ENCODE assay signal across 9 mouse cellular contexts in the genomic region with DNA sequence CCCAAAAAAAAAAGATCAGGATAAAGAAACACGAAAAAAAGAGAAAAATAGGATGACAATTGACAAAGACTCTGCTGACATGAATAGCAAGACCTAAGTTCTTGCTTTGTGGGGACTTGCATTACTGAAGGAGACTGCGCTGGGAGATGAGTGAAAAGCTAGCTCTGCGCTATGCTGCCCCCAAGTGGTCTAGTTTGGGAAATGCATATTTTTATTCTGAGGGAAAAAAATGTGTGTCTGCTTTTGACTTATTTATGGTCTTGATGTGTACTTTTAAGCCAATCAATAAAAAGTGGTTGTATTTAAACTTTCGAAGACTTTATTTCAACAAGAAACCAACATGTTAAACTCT.
A peak's percentile ranks its signal among the peaks of the same experiment; 100 is the strongest.
DNase-seq lines count a peak whose midpoint lies in the region; ATAC-seq lines count a peak whose summit lies in the region.
"Had no signal": no experiment of that assay in that cellular context is flagged by ENCODE, and none has a peak within 500 bp of the region (broad histone marks: within the 10 kb centered on the region; RNA-seq: fewer than 3 reads in every experiment).

No protein-coding gene starts in this region.

- no peak overlapping the region for H3K9ac ChIP-seq in heart, embryonic 11.5 days (ENCODE audit: low read depth, low read length)
- no peak overlapping the region for H3K9ac ChIP-seq in hindbrain, embryonic 11.5 days (ENCODE audit: low read depth, low read length)

- no peak for ATAC-seq in heart, embryonic 11.5 days (replicated peaks; ENCODE audit: insufficient number of reproducible peaks, low FRiP score, low TSS enrichment)
- peak; percentile 69; the same call in 1 of the 2 replicates for ATAC-seq in hindbrain, embryonic 11.5 days (ENCODE audit: low FRiP score)

- H3K4me1 ChIP-seq in heart, embryonic 11.5 days (ENCODE audit: control insufficient read depth, insufficient read depth, low read length), result no peaks in the 10 kb centered on the region
- no peaks in the 10 kb centered on the region for H3K4me1 ChIP-seq in hindbrain, embryonic 11.5 days (replicated peaks; ENCODE audit: control insufficient read depth, insufficient read depth, low read length)
- H3K4me1 ChIP-seq: megakaryocyte, embryonic 14.5 days had no signal

- no peak overlapping the region for H3K4me3 ChIP-seq in heart, embryonic 11.5 days (ENCODE audit: low read depth, low read length)
- no peak overlapping the region for H3K4me3 ChIP-seq in hindbrain, embryonic 11.5 days (ENCODE audit: low read depth, low read length)
- H3K4me3 ChIP-seq: megakaryocyte, embryonic 14.5 days had no signal

- intact Hi-C loops in heart, postnatal 10 days (cut with DNase I), result loop anchor here (2.0 kb wide), 1 partner anchor 1206 kb away; no protein-coding TSS in a partner anchor
- intact Hi-C loops in left cerebral cortex, postnatal 14 days (cut with DNase I), result loop anchor here (5.0 kb wide), 2 partner anchors 606 to 1209 kb away; no protein-coding TSS in a partner anchor

- DNase-seq in heart, postnatal 10 days, result peak; percentile 46 to 79
- DNase-seq in adrenal gland, adult 8-10 months, result peak; percentile 26
- peak; percentile 60 for DNase-seq in embryo, embryonic 11.5 days (ENCODE audit: low read depth, low spot score)
- peak; percentile 79 for DNase-seq in hindbrain, embryonic 11.5 days (ENCODE audit: low spot score)
- DNase-seq in left cerebral cortex, postnatal 14 days (ENCODE audit: low spot score in 2 of 2), result peak; percentile 69 to 77
- peak; percentile 57 for DNase-seq in naive thymus-derived CD4-positive, alpha-beta T cell, adult 2 months (ENCODE audit: low read depth)
- DNase-seq in testis, postnatal 10 days (ENCODE audit: low spot score), result peak; percentile 66

- no peaks in the 10 kb centered on the region for H3K9me3 ChIP-seq in heart, embryonic 11.5 days (replicated peaks; ENCODE audit: control insufficient read depth, low read length)
- no peaks in the 10 kb centered on the region for H3K9me3 ChIP-seq in hindbrain, embryonic 11.5 days (ENCODE audit: control insufficient read depth, low read length)
- H3K9me3 ChIP-seq: megakaryocyte, embryonic 14.5 days had no signal

- no peaks in the 10 kb centered on the region for H3K27me3 ChIP-seq in heart, embryonic 11.5 days (ENCODE audit: control insufficient read depth, insufficient read depth, low read length)
- no peaks in the 10 kb centered on the region for H3K27me3 ChIP-seq in hindbrain, embryonic 11.5 days (ENCODE audit: control insufficient read depth, insufficient read depth, low read length)
- H3K27me3 ChIP-seq: megakaryocyte, embryonic 14.5 days had no signal

- H3K27ac ChIP-seq in heart, embryonic 11.5 days (ENCODE audit: low read depth, low read length), result no peak overlapping the region
- H3K27ac ChIP-seq in hindbrain, embryonic 11.5 days (ENCODE audit: low read depth, low read length), result no peak overlapping the region

- H3K36me3 ChIP-seq in heart, embryonic 11.5 days (ENCODE audit: control insufficient read depth, insufficient read depth, low read length), result no peaks in the 10 kb centered on the region
- no peaks in the 10 kb centered on the region for H3K36me3 ChIP-seq in hindbrain, embryonic 11.5 days (ENCODE audit: control insufficient read depth, insufficient read depth, low read length)

- H3K4me2 ChIP-seq in heart, embryonic 11.5 days, result no peak overlapping the region
- H3K4me2 ChIP-seq in hindbrain, embryonic 11.5 days (replicated peaks; ENCODE audit: low read depth, low read length), result no peak overlapping the region

- 4% methylated on average over 4 of the region's 4 CpGs for WGBS in heart, embryonic 11.5 days (ENCODE audit: insufficient replicate concordance)
- WGBS in hindbrain, embryonic 11.5 days, result 4% methylated on average over 4 of the region's 4 CpGs

Comparison
In these comparisons a context has a peak if more than half of its experiments do, and no peak if none do; other contexts are left out.
1. DNase-seq: peak in every context shown above with its lines; median percentile 79 in hindbrain, embryonic 11.5 days; 73 in left cerebral cortex, postnatal 14 days; 66 in testis, postnatal 10 days; 62 in heart, postnatal 10 days; 60 in embryo, embryonic 11.5 days; 57 in naive thymus-derived CD4-positive, alpha-beta T cell, adult 2 months; 26 in adrenal gland, adult 8-10 months.